Mouse (Mus musculus): ENCODE measurements around the gene Osm. TPM values are rescaled to one million over a fixed set of nuclear protein-coding genes. Genes with fewer than 3 reads are reported as not detected.

Gene Osm
- polyA plus RNA-seq (2014; fragmentation: Illumina TruSeq; extraction: RNeasy Lipid Tissue Mini Kit (QIAGEN cat#74804); ENCODE audit: low read depth, low replicate concordance) = not detected

GRCm38 (mm10) chr11:4235665-4236545 is at the start of gene Osm:
Osm (plus strand) TSS chr11:4236420.

DNA sequence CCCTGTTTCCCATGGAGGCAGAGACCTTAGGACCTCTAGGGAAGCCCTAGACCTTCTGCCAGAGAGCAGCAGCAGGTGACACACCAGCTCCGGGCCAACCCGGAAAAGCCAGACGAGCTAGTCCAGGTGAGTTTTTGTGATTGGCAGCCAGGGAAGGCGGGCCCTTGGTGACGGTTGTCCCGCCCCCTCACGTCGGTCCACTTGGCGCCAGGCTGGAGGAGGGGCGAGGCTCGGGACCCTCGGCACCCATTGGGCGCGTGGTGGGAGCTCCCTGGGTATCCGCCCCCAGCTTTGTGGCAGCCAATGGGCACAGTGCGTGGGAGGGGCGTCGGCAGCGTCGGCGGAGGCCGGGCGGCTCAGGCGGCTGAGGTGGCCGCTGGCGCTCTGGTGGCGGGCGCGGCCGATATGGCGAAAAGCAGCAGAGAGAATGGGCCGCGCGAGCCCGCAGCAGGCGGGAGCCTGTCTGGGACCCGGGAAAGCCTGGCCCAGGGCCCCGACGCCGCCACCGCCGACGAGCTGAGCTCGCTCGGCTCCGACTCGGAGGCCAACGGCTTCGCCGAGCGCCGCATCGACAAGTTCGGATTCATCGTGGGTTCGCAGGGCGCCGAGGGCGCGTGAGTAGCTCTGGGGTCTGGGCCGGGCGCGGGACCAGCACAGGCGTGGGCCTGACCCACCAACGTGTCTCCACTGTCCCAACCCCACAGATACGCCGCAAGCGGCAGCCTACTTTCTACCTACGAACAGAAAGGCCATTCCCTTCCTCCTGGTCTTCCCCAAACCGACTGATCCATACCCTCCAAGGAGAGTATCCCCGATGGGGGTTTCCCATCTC is 49.5 kb upstream of the Osm start, which contains the start of gene Tbc1d10a:
Gene Tbc1d10a (plus strand): TSS at position 304 of the 832 bp plus-strand sequence.

GRCm38 (mm10) chr11:4217914-4218629 is 18.1 kb upstream of the Osm start, which contains the start of gene Castor1:
Castor1 (plus strand) TSS chr11:4218225.

DNA sequence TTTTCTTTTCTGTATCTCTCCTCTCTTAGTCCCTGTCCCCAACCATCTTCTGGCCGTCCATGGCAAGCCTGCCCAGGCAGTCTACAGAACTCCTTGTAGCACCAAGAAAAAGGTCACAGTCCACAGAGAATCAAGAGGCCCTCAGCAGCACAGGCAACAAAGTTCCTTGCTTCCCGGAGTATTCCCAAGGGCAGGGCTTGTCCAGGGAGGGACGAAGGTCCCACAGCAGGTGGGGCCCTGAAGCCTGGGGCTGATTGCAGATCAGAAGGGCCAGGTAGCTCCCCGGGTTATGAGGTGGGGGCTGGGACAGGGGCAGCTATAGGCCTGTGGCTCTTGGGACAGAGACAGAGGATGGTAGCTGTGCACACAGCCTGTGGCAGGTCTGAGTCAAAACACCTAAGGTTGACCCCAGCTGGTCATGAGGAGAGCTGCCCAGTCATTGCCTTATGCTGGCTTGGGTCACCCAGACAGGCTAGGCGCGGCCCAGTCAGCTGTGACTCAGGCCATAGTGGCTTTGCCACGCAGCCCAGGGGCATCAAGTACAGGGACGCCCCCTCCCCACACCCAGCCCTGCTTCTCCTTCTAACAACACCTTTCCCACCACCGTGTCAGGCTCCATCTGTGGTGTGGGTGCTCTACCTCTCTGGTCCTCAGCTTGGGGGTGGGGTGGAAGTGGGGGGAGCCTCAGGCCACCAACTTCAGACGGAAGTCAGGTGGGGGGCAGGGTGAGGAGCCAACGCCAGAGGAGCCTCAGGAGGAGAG is 20.8 kb downstream of the Osm start, which contains the start of gene Lif:
Gene Lif (plus strand): TSS at position 712 of the 762 bp plus-strand sequence.

Other genes starting within 250 kb of the Osm start
- 0.13 TPM for gene Sec14l4, start 205.0 kb upstream of the Osm start, polyA plus RNA-seq (2014; fragmentation: Illumina TruSeq; extraction: RNeasy Lipid Tissue Mini Kit (QIAGEN cat#74804); ENCODE audit: low read depth, low replicate concordance)
- gene Sec14l3, start 171.6 kb upstream of the Osm start, polyA plus RNA-seq (2014; fragmentation: Illumina TruSeq; extraction: RNeasy Lipid Tissue Mini Kit (QIAGEN cat#74804); ENCODE audit: low read depth, low replicate concordance) = not detected
- 3.6 TPM for gene Mtfp1, start 141.0 kb upstream of the Osm start, polyA plus RNA-seq (2014; fragmentation: Illumina TruSeq; extraction: RNeasy Lipid Tissue Mini Kit (QIAGEN cat#74804); ENCODE audit: low read depth, low replicate concordance)
- gene Sec14l2, start 113.0 kb upstream of the Osm start, polyA plus RNA-seq (2014; fragmentation: Illumina TruSeq; extraction: RNeasy Lipid Tissue Mini Kit (QIAGEN cat#74804); ENCODE audit: low read depth, low replicate concordance) = 0.54 TPM
- 3.1 TPM for gene Rnf215, start 101.2 kb upstream of the Osm start, polyA plus RNA-seq (2014; fragmentation: Illumina TruSeq; extraction: RNeasy Lipid Tissue Mini Kit (QIAGEN cat#74804); ENCODE audit: low read depth, low replicate concordance)
- 2.7 TPM for gene Ccdc157, start 76.1 kb upstream of the Osm start, polyA plus RNA-seq (2014; fragmentation: Illumina TruSeq; extraction: RNeasy Lipid Tissue Mini Kit (QIAGEN cat#74804); ENCODE audit: low read depth, low replicate concordance)
- gene Sf3a1, start 76.1 kb upstream of the Osm start, polyA plus RNA-seq (2014; fragmentation: Illumina TruSeq; extraction: RNeasy Lipid Tissue Mini Kit (QIAGEN cat#74804); ENCODE audit: low read depth, low replicate concordance) = 13.8 TPM
- gene Tbc1d10a, start 49.6 kb upstream of the Osm start, polyA plus RNA-seq (2014; fragmentation: Illumina TruSeq; extraction: RNeasy Lipid Tissue Mini Kit (QIAGEN cat#74804); ENCODE audit: low read depth, low replicate concordance) = not detected
- gene Castor1, start 18.2 kb upstream of the Osm start, polyA plus RNA-seq (2014; fragmentation: Illumina TruSeq; extraction: RNeasy Lipid Tissue Mini Kit (QIAGEN cat#74804); ENCODE audit: low read depth, low replicate concordance) = not detected
- gene Lif, start 21.1 kb downstream of the Osm start, polyA plus RNA-seq (2014; fragmentation: Illumina TruSeq; extraction: RNeasy Lipid Tissue Mini Kit (QIAGEN cat#74804); ENCODE audit: low read depth, low replicate concordance) = 0.50 TPM
- 0.35 TPM for gene Hormad2, start 204.7 kb downstream of the Osm start, polyA plus RNA-seq (2014; fragmentation: Illumina TruSeq; extraction: RNeasy Lipid Tissue Mini Kit (QIAGEN cat#74804); ENCODE audit: low read depth, low replicate concordance)

All from sigmoid colon, adult 10 weeks (tissue).